Mouse (Mus musculus): Measurements from ENCODE around the gene Psmd12. TPM values are rescaled to one million over a fixed set of nuclear protein-coding genes. Genes with fewer than 3 reads are reported as not detected.

Psmd12 gene
- 178 and 184 TPM in 2 replicates for polyA plus RNA-seq (2015; fragmentation: Nextera tagmentation; extraction: Ambion mirVana)

DNA sequence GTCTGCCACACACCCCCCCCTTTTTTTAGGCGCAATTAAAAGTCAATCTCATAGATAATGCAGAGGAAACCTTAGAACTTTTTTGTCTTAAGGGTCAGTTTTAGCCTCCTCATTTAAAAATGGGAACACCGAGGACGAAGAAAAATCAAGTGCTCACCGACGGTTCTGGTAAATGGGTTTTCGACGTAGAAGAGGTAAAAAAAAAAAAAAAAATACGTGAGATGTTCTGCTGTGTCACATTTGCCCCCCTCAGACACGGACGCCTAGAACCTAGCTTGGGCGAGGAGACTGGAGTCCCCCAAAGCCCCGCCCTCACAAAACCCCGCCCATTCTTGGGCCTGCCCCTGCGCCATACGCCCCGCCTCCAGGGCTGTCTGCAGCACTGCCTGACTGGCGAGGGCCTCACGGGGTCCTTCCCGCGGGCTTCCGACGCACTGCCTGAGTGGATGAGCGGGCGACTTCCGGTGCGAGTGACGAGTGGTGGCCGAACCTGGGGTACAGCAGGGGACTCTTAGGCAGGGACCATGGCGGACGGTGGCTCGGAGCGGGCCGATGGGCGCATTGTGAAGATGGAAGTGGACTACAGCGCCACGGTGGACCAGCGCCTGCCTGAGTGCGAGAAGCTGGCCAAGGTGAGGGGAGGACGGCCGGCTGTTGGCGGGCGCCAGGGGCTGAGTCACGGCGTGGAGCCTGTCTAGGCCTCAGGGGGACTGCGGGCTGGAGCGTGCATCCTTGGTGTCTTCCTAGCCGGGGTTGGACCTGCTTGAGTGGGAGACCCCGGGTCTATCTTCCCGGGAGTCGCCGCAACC is at the start of gene Psmd12:
TSS of gene Psmd12 (plus strand) at position 432 of the 809 bp plus-strand sequence.
- peaks cover 17% of the 10 kb centered on the region for H3K4me1 ChIP-seq
- H3K4me2 ChIP-seq = peak within 1 kb of the TSS; percentile 60
- peak within 1 kb of the TSS; percentile 92 for H3K4me3 ChIP-seq (replicated peaks)
- under 1% methylated on average over 51 of the region's 51 CpGs for WGBS
- ATAC-seq (replicated peaks; ENCODE audit: low FRiP score) = peak; percentile 99
- no peaks in the 10 kb centered on the region for H3K9me3 ChIP-seq (replicated peaks)
- peak within 1 kb of the TSS; percentile 80 for H3K27ac ChIP-seq
- H3K36me3 ChIP-seq = peaks cover 6% of the 10 kb centered on the region; the same call in 1 of the 2 replicates
- peak within 1 kb of the TSS; percentile 97 for H3K9ac ChIP-seq
- H3K27me3 ChIP-seq = no peaks in the 10 kb centered on the region

DNA sequence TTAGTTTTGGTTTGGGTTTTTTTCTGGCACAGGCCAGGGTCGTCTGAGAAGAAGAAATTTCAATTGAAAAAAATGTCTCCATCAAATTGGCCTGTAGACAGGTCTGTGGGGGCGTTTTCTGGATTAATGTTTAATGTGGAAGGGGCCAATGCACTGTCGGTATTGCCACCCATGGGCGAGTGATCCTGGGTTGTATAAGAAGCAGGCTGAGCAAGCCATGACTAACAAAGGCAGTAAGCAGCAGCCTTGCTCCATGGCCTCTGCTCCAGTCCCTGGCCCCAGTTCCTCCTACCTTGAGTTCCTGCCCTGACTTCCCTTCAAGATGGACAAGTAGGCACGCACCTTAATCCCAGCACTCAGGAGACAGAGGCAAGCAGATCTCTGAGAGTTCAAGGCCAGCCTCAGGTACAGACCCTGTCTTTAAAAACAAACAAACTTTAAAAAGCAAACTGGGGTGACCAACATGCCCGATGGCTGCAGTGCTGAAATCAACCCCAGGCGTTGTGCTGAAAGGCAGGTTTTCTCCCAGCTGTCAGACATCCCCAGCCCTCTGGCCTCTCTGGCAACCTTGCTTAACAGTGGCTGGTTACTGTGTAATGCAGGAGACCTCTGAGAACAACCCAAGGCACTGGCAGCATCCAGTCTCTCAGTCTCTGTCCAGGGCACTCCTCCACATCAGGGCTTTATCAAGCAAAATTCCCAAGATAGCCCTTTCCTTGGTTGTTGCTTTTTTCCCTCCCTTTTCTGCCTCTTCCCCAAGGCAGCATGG is 47.9 kb upstream of the Psmd12 start:
- Histone ChIP-seq H3K9ac (no peak overlapping the region), H3K27me3 (no peaks in the 10 kb centered on the region), H3K9me3 (replicated peaks) (no peaks in the 10 kb centered on the region), H3K36me3 (no peaks in the 10 kb centered on the region), H3K4me1 (peaks cover 17% of the 10 kb centered on the region), H3K4me3 (replicated peaks) (no peak overlapping the region), H3K27ac (peak overlapping the region; percentile 49), H3K4me2 (no peak overlapping the region)
- 62% methylated on average over 7 of the region's 7 CpGs for WGBS
- 0 out of 2 replicates have a peak, but pooled peaks have one; percentile 43 for ATAC-seq (replicated peaks; ENCODE audit: low FRiP score)

DNA sequence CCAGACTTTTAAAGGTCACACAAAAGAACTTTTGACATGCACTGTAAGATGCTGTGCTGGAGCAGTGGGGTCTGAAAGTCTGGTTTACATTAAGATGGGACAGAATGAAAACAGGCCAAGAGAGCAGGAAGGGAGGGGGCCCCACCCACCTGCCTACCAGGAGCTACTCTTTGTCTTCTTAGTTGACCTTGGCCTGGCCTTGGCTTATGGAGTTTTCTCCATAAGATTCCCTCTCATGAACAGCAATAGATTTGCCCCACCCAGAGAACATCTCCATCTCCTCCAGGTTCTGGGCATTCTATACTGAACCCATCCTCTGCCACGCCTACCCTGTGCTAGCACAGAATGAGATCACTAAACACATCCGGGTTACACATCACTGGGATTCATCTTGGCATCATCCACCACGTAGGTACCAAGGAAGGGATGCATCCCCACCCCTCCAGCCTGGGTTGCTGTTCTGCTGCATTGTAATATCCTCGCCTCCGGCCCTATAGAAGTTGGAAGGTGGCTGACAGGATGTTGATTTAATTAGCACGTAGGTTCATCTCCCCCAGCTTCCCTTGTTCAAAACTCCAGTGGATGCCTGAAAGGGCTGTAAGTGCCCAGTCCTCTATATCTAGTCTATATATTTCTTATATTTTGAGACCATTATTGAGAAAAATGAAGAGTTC is 43.4 kb upstream of the Psmd12 start:
- no peak for ATAC-seq (replicated peaks; ENCODE audit: low FRiP score)
- Histone ChIP-seq H3K4me2 (no peak overlapping the region), H3K27me3 (no peaks in the 10 kb centered on the region), H3K4me3 (replicated peaks) (no peak overlapping the region), H3K9ac (no peak overlapping the region), H3K9me3 (replicated peaks) (no peaks in the 10 kb centered on the region; the same call in 1 of the 2 replicates), H3K36me3 (no peaks in the 10 kb centered on the region), H3K4me1 (peaks cover 15% of the 10 kb centered on the region), H3K27ac (no peak overlapping the region)
- WGBS = 86% methylated on average over 6 of the region's 6 CpGs

DNA sequence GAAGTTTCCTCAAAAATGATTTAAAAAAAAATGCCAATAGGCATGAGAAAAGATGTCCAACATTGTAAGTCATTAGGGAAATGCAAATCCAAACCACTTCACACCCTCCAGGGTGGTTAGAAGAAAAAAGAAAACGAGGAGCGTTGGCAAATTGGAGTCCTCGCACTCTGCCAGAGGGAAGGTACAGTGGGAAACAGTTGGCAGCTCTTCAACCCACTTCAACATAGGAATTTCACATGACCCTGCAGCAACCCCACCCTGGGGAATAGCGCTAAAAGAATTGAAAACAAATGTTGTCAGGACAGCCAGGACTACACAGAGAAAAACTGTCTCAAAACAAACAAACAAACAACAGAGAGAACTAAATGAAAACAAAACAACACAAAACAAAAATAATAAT is 41.6 kb upstream of the Psmd12 start:
- Histone ChIP-seq H3K27ac (no peak overlapping the region), H3K9me3 (replicated peaks) (no peaks in the 10 kb centered on the region; the same call in 1 of the 2 replicates), H3K4me1 (peaks cover 2% of the 10 kb centered on the region; the same call in 1 of the 2 replicates), H3K9ac (no peak overlapping the region), H3K36me3 (no peaks in the 10 kb centered on the region), H3K4me3 (replicated peaks) (no peak overlapping the region), H3K4me2 (no peak overlapping the region), H3K27me3 (no peaks in the 10 kb centered on the region)
- ATAC-seq (replicated peaks; ENCODE audit: low FRiP score) = no peak
- WGBS = 73% methylated on average over 4 of the region's 4 CpGs

DNA sequence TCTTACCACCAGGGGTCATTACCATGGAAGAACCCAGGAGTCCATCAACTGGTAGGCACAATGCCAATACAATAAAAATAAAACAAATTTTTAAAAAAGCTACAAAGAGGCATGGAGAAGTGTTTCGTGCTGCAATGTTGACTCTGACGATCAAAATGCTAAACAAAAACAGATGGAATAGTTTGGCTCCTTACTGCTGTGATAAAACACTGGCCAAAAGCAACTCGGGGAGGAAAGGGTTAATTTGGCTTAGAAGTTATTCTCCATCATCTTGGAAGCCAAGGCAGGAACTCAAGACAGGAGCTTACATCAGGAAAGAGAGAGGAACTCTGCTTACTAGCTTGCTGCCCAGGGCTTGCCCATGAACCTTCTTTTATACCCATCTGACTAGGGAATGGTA is 41.1 kb upstream of the Psmd12 start:
- Histone ChIP-seq H3K27ac (no peak overlapping the region), H3K4me3 (replicated peaks) (no peak overlapping the region), H3K4me1 (peaks cover 5% of the 10 kb centered on the region), H3K9me3 (replicated peaks) (no peaks in the 10 kb centered on the region; the same call in 1 of the 2 replicates), H3K27me3 (no peaks in the 10 kb centered on the region), H3K9ac (no peak overlapping the region), H3K36me3 (no peaks in the 10 kb centered on the region), H3K4me2 (no peak overlapping the region)
- 77% methylated on average over 3 of the region's 3 CpGs for WGBS
- no peak for ATAC-seq (replicated peaks; ENCODE audit: low FRiP score)

DNA sequence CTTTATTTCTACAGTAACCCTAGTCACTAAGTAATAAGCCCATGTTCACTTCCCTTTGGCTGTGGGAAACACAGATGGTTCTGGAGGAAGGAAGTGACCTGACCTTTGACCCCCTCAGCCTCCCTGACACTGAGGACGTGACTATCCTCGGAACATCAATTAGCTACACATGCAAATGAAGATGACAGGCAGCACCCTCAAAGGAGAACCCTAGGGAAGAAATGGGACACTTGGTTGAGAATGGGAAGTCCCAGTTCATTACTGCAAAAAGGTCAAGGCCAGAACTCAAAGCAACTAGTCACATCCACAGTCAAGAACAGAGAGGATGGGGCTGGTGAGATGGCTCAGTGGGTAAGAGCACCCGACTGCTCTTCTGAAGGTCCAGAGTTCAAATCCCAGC is 38.2 kb upstream of the Psmd12 start:
- ATAC-seq (replicated peaks; ENCODE audit: low FRiP score) = no peak
- 53% methylated on average over 3 of the region's 3 CpGs for WGBS
- Histone ChIP-seq H3K9ac (no peak overlapping the region), H3K9me3 (replicated peaks) (no peaks in the 10 kb centered on the region; the same call in 1 of the 2 replicates), H3K4me2 (no peak overlapping the region), H3K4me3 (replicated peaks) (no peak overlapping the region), H3K27me3 (no peaks in the 10 kb centered on the region), H3K4me1 (peaks cover 20% of the 10 kb centered on the region), H3K36me3 (no peaks in the 10 kb centered on the region), H3K27ac (no peak overlapping the region)

DNA sequence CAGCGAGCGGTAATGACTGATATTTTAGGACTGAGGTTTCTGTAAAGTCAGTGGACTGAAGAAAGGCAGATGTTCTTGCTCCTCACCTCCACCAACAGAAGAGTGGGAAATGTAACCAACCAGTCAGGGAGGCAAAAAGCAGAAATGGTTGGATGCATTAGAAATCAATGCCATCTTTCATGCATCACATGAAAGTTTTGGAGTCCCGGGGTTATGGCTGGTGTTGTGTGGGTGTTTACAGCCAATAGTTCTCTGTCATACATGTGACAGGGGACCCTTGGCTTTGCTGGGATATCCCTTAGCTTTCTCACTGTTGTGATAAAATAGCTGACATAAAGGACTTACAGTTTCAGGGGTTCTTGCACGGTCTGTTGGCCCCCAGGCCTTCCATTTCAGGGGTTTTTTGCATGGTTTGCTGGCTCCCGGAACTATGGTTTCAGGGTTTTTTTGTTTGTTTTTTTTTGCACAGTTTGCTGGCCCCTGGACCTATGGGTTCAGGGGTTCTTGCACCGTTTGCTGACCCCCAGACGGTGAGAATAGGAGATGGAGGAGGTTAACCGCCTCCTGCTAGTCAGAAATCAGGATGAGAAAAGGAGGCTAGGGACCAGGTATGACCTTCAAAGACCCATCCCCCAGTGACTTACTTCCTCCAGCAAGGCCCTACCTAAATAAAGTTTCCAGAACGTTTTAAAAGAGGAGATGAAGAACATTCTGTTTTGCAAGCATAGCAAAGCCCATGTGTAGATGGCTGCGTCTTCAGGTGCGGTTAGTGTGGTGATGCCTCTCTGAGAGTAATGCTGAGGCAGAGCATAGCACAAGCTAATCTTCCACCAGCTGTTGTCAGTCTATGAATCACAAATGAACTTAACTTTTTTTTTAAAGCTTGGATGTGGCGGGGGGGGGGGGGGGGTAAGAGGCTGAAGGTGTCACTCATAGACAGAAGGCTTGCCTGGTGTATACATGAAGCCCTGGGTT is 35.9 kb upstream of the Psmd12 start:
- 52% methylated on average over 12 of the region's 12 CpGs for WGBS
- H3K27ac ChIP-seq = peak overlapping the region; percentile 41; the same call in 1 of the 2 replicates

DNA sequence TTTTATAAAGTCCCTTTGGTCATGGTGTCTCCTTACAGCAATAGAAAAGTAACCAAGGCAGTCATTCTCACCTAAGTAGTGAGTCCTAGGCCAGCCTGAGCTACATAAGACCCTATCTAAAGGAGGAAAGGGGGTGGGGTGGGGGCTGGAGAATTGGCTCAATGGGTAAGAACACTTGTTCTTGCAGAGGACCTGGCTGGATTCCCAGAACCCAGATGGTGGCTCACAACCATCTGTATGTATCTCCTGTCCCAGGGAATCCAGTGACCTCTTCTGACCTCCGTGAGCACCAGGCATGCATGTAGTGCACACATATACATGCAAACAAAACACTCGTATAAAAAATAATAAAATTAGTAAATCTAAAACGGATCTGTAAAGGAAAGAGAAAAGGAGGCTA is 33.6 kb upstream of the Psmd12 start:
- H3K27ac ChIP-seq = no peak overlapping the region
- no peak overlapping the region for H3K9ac ChIP-seq
- H3K36me3 ChIP-seq = no peaks in the 10 kb centered on the region
- no peak overlapping the region for H3K4me2 ChIP-seq
- no peaks in the 10 kb centered on the region for H3K9me3 ChIP-seq (replicated peaks)
- 90% methylated on average over 3 of the region's 3 CpGs for WGBS
- H3K27me3 ChIP-seq = no peaks in the 10 kb centered on the region
- H3K4me3 ChIP-seq (replicated peaks) = no peak overlapping the region
- no peak for ATAC-seq (replicated peaks; ENCODE audit: low FRiP score)
- peaks cover 57% of the 10 kb centered on the region for H3K4me1 ChIP-seq

More for the DNA sequence above, 35.9 kb upstream of the Psmd12 start:
- Histone ChIP-seq H3K4me2 (no peak overlapping the region), H3K4me1 (peaks cover 35% of the 10 kb centered on the region), H3K9ac (no peak overlapping the region), H3K36me3 (no peaks in the 10 kb centered on the region), H3K27me3 (no peaks in the 10 kb centered on the region), H3K4me3 (replicated peaks) (no peak overlapping the region), H3K9me3 (replicated peaks) (no peaks in the 10 kb centered on the region; the same call in 1 of the 2 replicates)
- ATAC-seq (replicated peaks; ENCODE audit: low FRiP score) = no peak

DNA sequence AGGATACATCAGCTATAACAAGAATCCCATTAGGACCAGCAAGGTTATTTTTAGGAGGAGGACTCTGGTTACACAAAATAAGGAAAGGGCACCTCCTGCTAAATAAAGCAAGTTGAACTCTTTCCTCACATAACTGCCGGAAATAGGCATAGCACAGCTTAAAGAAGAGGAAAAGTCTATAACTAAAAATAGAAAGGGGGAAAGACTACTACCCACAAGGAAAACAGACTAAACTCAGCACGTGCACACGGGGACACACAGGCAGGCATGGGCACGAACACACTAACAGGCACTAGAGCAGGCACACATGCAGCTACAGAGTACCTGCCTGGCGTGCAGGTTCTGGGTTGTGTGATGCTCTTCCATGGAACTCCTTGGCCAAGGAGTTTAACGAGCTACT is 32.6 kb upstream of the Psmd12 start:
- H3K4me3 ChIP-seq (replicated peaks) = no peak overlapping the region
- 0 out of 2 replicates have a peak overlapping the region, but pooled peaks have one; percentile 45 for H3K27ac ChIP-seq
- 70% methylated on average over 6 of the region's 6 CpGs for WGBS

DNA sequence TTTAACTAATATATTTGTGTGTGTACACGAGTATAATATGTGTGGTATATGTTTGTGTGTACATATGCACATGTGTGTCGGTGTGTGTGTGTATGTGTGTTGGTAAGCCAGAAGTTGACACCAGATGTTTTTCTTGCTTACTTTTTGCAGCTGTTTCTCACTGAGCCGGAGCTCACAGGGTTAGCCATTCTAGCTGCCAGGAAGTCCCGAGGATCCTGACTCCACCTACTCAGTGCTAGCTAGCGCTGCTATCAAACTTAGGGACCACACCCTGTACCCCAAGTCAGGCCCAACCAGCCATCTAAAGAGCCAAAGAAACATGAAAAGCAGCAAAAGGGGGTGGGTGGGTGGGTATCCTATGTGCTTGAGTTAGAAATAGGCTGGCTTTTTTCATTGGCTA is 31.9 kb upstream of the Psmd12 start:
- no peak for ATAC-seq (replicated peaks; ENCODE audit: low FRiP score)

More for the DNA sequence above, 32.6 kb upstream of the Psmd12 start:
- no peak overlapping the region for H3K9ac ChIP-seq
- ATAC-seq (replicated peaks; ENCODE audit: low FRiP score) = no peak
- peaks cover 66% of the 10 kb centered on the region for H3K4me1 ChIP-seq
- no peaks in the 10 kb centered on the region for H3K9me3 ChIP-seq (replicated peaks)
- no peaks in the 10 kb centered on the region for H3K27me3 ChIP-seq
- no peak overlapping the region for H3K4me2 ChIP-seq
- no peaks in the 10 kb centered on the region for H3K36me3 ChIP-seq

DNA sequence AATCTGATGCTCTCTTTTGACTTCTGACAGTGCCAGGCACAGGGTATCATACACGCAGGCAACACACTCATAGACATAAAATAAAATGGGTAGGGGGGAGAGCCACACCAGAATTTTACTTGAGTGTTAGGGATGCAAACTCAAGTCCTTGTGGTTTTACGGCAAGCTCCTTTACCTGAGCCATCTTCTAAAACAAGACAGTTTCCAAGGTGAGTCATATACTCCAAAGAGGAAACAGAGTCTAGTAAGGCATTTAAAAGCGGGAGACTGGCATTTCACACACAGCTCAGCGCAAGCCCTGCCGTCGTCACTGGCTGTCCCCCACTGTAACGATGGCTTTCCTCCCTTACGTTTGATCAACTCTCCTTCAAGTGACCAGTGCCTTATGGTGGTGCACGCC is 31.4 kb upstream of the Psmd12 start:
- H3K9ac ChIP-seq = no peak overlapping the region
- no peak overlapping the region for H3K27ac ChIP-seq
- no peak for ATAC-seq (replicated peaks; ENCODE audit: low FRiP score)
- WGBS = 81% methylated on average over 9 of the region's 9 CpGs
- no peak overlapping the region for H3K4me2 ChIP-seq
- no peaks in the 10 kb centered on the region for H3K27me3 ChIP-seq
- no peaks in the 10 kb centered on the region for H3K36me3 ChIP-seq
- H3K9me3 ChIP-seq (replicated peaks) = no peaks in the 10 kb centered on the region
- peaks cover 72% of the 10 kb centered on the region for H3K4me1 ChIP-seq
- no peak overlapping the region for H3K4me3 ChIP-seq (replicated peaks)

More for the DNA sequence above, 31.9 kb upstream of the Psmd12 start:
- H3K4me1 ChIP-seq = peaks cover 71% of the 10 kb centered on the region
- no peaks in the 10 kb centered on the region for H3K9me3 ChIP-seq (replicated peaks)
- H3K9ac ChIP-seq = no peak overlapping the region
- H3K4me2 ChIP-seq = no peak overlapping the region
- H3K4me3 ChIP-seq (replicated peaks) = no peak overlapping the region
- H3K36me3 ChIP-seq = no peaks in the 10 kb centered on the region
- no peaks in the 10 kb centered on the region for H3K27me3 ChIP-seq
- 56% methylated on average over 5 of the region's 5 CpGs for WGBS
- 0 out of 2 replicates have a peak overlapping the region, but pooled peaks have one; percentile 45 for H3K27ac ChIP-seq
